Mouse (Mus musculus) heart, embryonic 10.5 days (tissue): ENCODE data around the gene Unc5a. TPM values are rescaled to one million over a fixed set of nuclear protein-coding genes. Genes with fewer than 3 reads are reported as not detected.

Experiments used
- DNase-seq: peaks from one replicate; pipeline ENCODE4 v3.0.0-alpha.2; 2017; ENCODE audit warnings: low spot score
- H3K27ac ChIP-seq: fragments of 300-500 bp; sonication (generic); 2 replicates; pipeline ENCODE4 v1.5.1; 2016; ENCODE audit warnings: mild to moderate bottlenecking
- H3K27me3 ChIP-seq: fragments of 300-500 bp; sonication (generic); 2 replicates; pipeline ENCODE4 v1.6.1; 2016; ENCODE audit warnings: mild to moderate bottlenecking; ENCODE audit not compliant: poor library complexity, insufficient read depth, severe bottlenecking
- H3K36me3 ChIP-seq: fragments of 300-500 bp; sonication (generic); 2 replicates; pipeline ENCODE4 v1.6.1; 2016; ENCODE audit warnings: mild to moderate bottlenecking, moderate library complexity
- H3K4me1 ChIP-seq: fragments of 300-500 bp; sonication (generic); 2 replicates; pipeline ENCODE4 v1.6.1; 2016; ENCODE audit warnings: mild to moderate bottlenecking
- H3K4me3 ChIP-seq: fragments of 300-500 bp; sonication (generic); 2 replicates; pipeline ENCODE4 v1.5.1; 2016; ENCODE audit warnings: mild to moderate bottlenecking, moderate library complexity
- H3K9me3 ChIP-seq: fragments of 300-500 bp; sonication (generic); 2 replicates; pipeline ENCODE4 v1.6.1; 2016; ENCODE audit warnings: mild to moderate bottlenecking, moderate library complexity
- WGBS: fragments of 180-500 bp; shearing (Covaris S2); methylation state at CpG from one replicate; pipeline ENCODE4 v1.1.7; 2016; 5-methylcytosine and 5-hydroxymethylcytosine counted together
- polyA plus RNA-seq: library from polyadenylated mRNA; unstranded; fragments of >200 nt; fragmentation: Nextera tagmentation; extraction: Ambion mirVana; gene quantifications from 2 replicates; pipeline ENCODE4 v1.2.1, GENCODE M21; 2016

Gene Unc5a
- polyA plus RNA-seq, 1 experiment from 2014 or later, result 1.8 TPM

- H3K27ac ChIP-seq, result no peak overlapping the region
- H3K9me3 ChIP-seq, result no peaks in the 10 kb centered on the region
- no peaks in the 10 kb centered on the region for H3K36me3 ChIP-seq
- H3K4me1 ChIP-seq, result peaks cover 6% of the 10 kb centered on the region
- no peak overlapping the region for H3K4me3 ChIP-seq
- 44% methylated on average over 9 of the region's 9 CpGs for WGBS
- peak; percentile 69 for DNase-seq
- peaks cover 58% of the 10 kb centered on the region for H3K27me3 ChIP-seq
Measured at GRCm38 (mm10) chr13:55013702-55014344, 64.6 kb downstream of the Unc5a start.

- Histone ChIP-seq H3K9me3 (no peaks in the 10 kb centered on the region), H3K27ac (no peak overlapping the region), H3K27me3 (peaks cover 52% of the 10 kb centered on the region), H3K36me3 (no peaks in the 10 kb centered on the region), H3K4me1 (peaks cover 6% of the 10 kb centered on the region), H3K4me3 (no peak overlapping the region)
- 68% methylated on average over 9 of the region's 9 CpGs for WGBS
- DNase-seq, result peak; percentile 69
Measured at GRCm38 (mm10) chr13:55014451-55014850, 65.2 kb downstream of the Unc5a start.

GRCm38 (mm10) chr13:55017154-55017897 lies 68.1 kb downstream of the Unc5a start:
- peaks cover 27% of the 10 kb centered on the region for H3K27me3 ChIP-seq

GRCm38 (mm10) chr13:55017898-55018599 lies 68.8 kb downstream of the Unc5a start:
- Histone ChIP-seq H3K36me3 (no peaks in the 10 kb centered on the region), H3K4me3 (no peak overlapping the region), H3K4me1 (peaks cover 2% of the 10 kb centered on the region; the same call in 1 of the 2 replicates), H3K27me3 (peaks cover 20% of the 10 kb centered on the region), H3K9me3 (no peaks in the 10 kb centered on the region), H3K27ac (no peak overlapping the region)
- 82% methylated on average over 8 of the region's 8 CpGs for WGBS
- peak; percentile 22 for DNase-seq

More at GRCm38 (mm10) chr13:55017154-55017897, 68.1 kb downstream of the Unc5a start:
- Histone ChIP-seq H3K36me3 (no peaks in the 10 kb centered on the region), H3K9me3 (no peaks in the 10 kb centered on the region), H3K27ac (no peak overlapping the region), H3K4me1 (peaks cover under 1% of the 10 kb centered on the region), H3K4me3 (no peak overlapping the region)
- WGBS, result 80% methylated on average over 12 of the region's 12 CpGs
- DNase-seq, result peak; percentile 43

GRCm38 (mm10) chr13:55018700-55019099 lies 69.5 kb downstream of the Unc5a start:
- no peak overlapping the region for H3K4me3 ChIP-seq
- DNase-seq, result no peak
- H3K9me3 ChIP-seq, result no peaks in the 10 kb centered on the region
- H3K27ac ChIP-seq, result no peak overlapping the region
- 81% methylated on average over 9 of the region's 9 CpGs for WGBS
- no peaks in the 10 kb centered on the region for H3K36me3 ChIP-seq
- peaks cover 14% of the 10 kb centered on the region for H3K27me3 ChIP-seq
- peaks cover 2% of the 10 kb centered on the region; the same call in 1 of the 2 replicates for H3K4me1 ChIP-seq

- WGBS, result 50% methylated on average over 3 of the region's 3 CpGs
- no peak overlapping the region for H3K27ac ChIP-seq
Measured at GRCm38 (mm10) chr13:55019181-55019580, 70.0 kb downstream of the Unc5a start.

GRCm38 (mm10) chr13:55020051-55020450 lies 70.8 kb downstream of the Unc5a start:
- H3K9me3 ChIP-seq, result no peaks in the 10 kb centered on the region
- WGBS, result 83% methylated on average over 4 of the region's 4 CpGs
- H3K36me3 ChIP-seq, result no peaks in the 10 kb centered on the region

More at GRCm38 (mm10) chr13:55019181-55019580, 70.0 kb downstream of the Unc5a start:
- Histone ChIP-seq H3K36me3 (no peaks in the 10 kb centered on the region), H3K27me3 (peaks cover 11% of the 10 kb centered on the region), H3K9me3 (no peaks in the 10 kb centered on the region), H3K4me3 (no peak overlapping the region), H3K4me1 (peaks cover 2% of the 10 kb centered on the region; the same call in 1 of the 2 replicates)
- DNase-seq, result peak; percentile 53

GRCm38 (mm10) chr13:55021194-55021779 lies 72.1 kb downstream of the Unc5a start, which contains the start of gene Hk3:
Hk3 (minus strand) TSS chr13:55021385.
- Histone ChIP-seq H3K9me3 (no peaks in the 10 kb centered on the region), H3K27me3 (no peaks in the 10 kb centered on the region), H3K36me3 (peaks cover 7% of the 10 kb centered on the region), H3K27ac (no peak within 1 kb of the TSS), H3K4me3 (no peak within 1 kb of the TSS), H3K4me1 (peaks cover 2% of the 10 kb centered on the region; the same call in 1 of the 2 replicates)
- DNase-seq, result peak; percentile 65
- 80% methylated on average over 13 of the region's 13 CpGs for WGBS

More at GRCm38 (mm10) chr13:55020051-55020450, 70.8 kb downstream of the Unc5a start:
- Histone ChIP-seq H3K27me3 (peaks cover 2% of the 10 kb centered on the region), H3K4me1 (peaks cover 2% of the 10 kb centered on the region; the same call in 1 of the 2 replicates), H3K4me3 (no peak overlapping the region), H3K27ac (no peak overlapping the region)
- DNase-seq, result peak; percentile 30

GRCm38 (mm10) chr13:55022256-55022655 lies 73.0 kb downstream of the Unc5a start:
- Histone ChIP-seq H3K27me3 (no peaks in the 10 kb centered on the region), H3K9me3 (no peaks in the 10 kb centered on the region), H3K4me1 (peaks cover 2% of the 10 kb centered on the region; the same call in 1 of the 2 replicates), H3K4me3 (no peak overlapping the region), H3K36me3 (peaks cover 8% of the 10 kb centered on the region), H3K27ac (no peak overlapping the region)
- no peak for DNase-seq
- WGBS, result 72% methylated on average over 4 of the region's 4 CpGs

GRCm38 (mm10) chr13:55022715-55023114 lies 73.5 kb downstream of the Unc5a start:
- Histone ChIP-seq H3K4me3 (no peak overlapping the region), H3K4me1 (peaks cover 2% of the 10 kb centered on the region; the same call in 1 of the 2 replicates), H3K9me3 (no peaks in the 10 kb centered on the region), H3K27me3 (no peaks in the 10 kb centered on the region), H3K36me3 (peaks cover 9% of the 10 kb centered on the region), H3K27ac (no peak overlapping the region)
- DNase-seq, result no peak
- WGBS, result 71% methylated on average over 9 of the region's 9 CpGs

GRCm38 (mm10) chr13:55024215-55024614 lies 75.0 kb downstream of the Unc5a start:
- 92% methylated on average over 2 of the region's 2 CpGs for WGBS
- Histone ChIP-seq H3K4me3 (no peak overlapping the region), H3K36me3 (peaks cover 21% of the 10 kb centered on the region), H3K4me1 (peaks cover 2% of the 10 kb centered on the region; the same call in 1 of the 2 replicates), H3K27ac (no peak overlapping the region), H3K9me3 (no peaks in the 10 kb centered on the region), H3K27me3 (no peaks in the 10 kb centered on the region)
- no peak for DNase-seq

GRCm38 (mm10) chr13:55040016-55040415 lies 90.8 kb downstream of the Unc5a start:
- 88% methylated on average over 2 of the region's 2 CpGs for WGBS

More at GRCm38 (mm10) chr13:55040016-55040415, 90.8 kb downstream of the Unc5a start:
- no peaks in the 10 kb centered on the region for H3K27me3 ChIP-seq
- H3K27ac ChIP-seq, result no peak overlapping the region
- H3K36me3 ChIP-seq, result peaks cover 6% of the 10 kb centered on the region; the same call in 1 of the 2 replicates
- H3K4me1 ChIP-seq, result no peaks in the 10 kb centered on the region
- no peak for DNase-seq
- no peaks in the 10 kb centered on the region for H3K9me3 ChIP-seq
- H3K4me3 ChIP-seq, result no peak overlapping the region
